Mouse (Mus musculus): ENCODE results near the gene Kif28. TPM values are rescaled to one million over a fixed set of nuclear protein-coding genes. Genes with fewer than 3 reads are reported as not detected.
"Not testable (repeated sequence)": the region's sequence is repeated elsewhere in the genome, so short reads cannot be mapped to it uniquely, and the experiment has no call there.

The Kif28 gene
- polyA plus RNA-seq, 1 experiment from 2014 or later: not detected

GRCm38 (mm10) chr1:179734500-179735474 is 10.3 kb downstream of the Kif28 start:
- no peaks in the 10 kb centered on the region for H3K4me1 ChIP-seq (replicated peaks)
- no peak overlapping the region for H3K4me3 ChIP-seq (replicated peaks)
- no peak for ATAC-seq (ENCODE audit: insufficient number of reproducible peaks, insufficient read depth, low FRiP score, low TSS enrichment, low read depth)
- WGBS: 35% methylated on average over 15 of the region's 15 CpGs
- no peaks in the 10 kb centered on the region for H3K27me3 ChIP-seq
- H3K36me3 ChIP-seq: no peaks in the 10 kb centered on the region
- no peak overlapping the region; the same call in 1 of the 2 replicates for H3K4me2 ChIP-seq
- no peak overlapping the region for H3K9ac ChIP-seq (replicated peaks)
- H3K27ac ChIP-seq: no peak overlapping the region
- no peaks in the 10 kb centered on the region for H3K9me3 ChIP-seq

GRCm38 (mm10) chr1:179731391-179731790 is 13.7 kb downstream of the Kif28 start:
- H3K4me3 ChIP-seq (replicated peaks): no peak overlapping the region
- H3K4me1 ChIP-seq (replicated peaks): no peaks in the 10 kb centered on the region
- no peaks in the 10 kb centered on the region for H3K36me3 ChIP-seq
- H3K9ac ChIP-seq (replicated peaks): no peak overlapping the region
- H3K27ac ChIP-seq: no peak overlapping the region
- ATAC-seq (ENCODE audit: insufficient number of reproducible peaks, insufficient read depth, low FRiP score, low TSS enrichment, low read depth): no peak
- H3K9me3 ChIP-seq: 0 out of 2 replicates have a peak, but pooled peaks cover 3% of the 10 kb centered on the region
- no peak overlapping the region for H3K4me2 ChIP-seq
- no peaks in the 10 kb centered on the region for H3K27me3 ChIP-seq
- 89% methylated on average over 3 of the region's 3 CpGs for WGBS

GRCm38 (mm10) chr1:179728661-179729060 is 16.4 kb downstream of the Kif28 start:
- H3K4me3 ChIP-seq (replicated peaks): no peak overlapping the region
- H3K4me1 ChIP-seq (replicated peaks): no peaks in the 10 kb centered on the region
- H3K36me3 ChIP-seq: no peaks in the 10 kb centered on the region
- H3K4me2 ChIP-seq: no peak overlapping the region
- 88% methylated on average over 10 of the region's 10 CpGs for WGBS
- H3K27me3 ChIP-seq: no peaks in the 10 kb centered on the region
- H3K9me3 ChIP-seq: 0 out of 2 replicates have a peak, but pooled peaks cover 3% of the 10 kb centered on the region
- no peak for ATAC-seq (ENCODE audit: insufficient number of reproducible peaks, insufficient read depth, low FRiP score, low TSS enrichment, low read depth)
- no peak overlapping the region for H3K27ac ChIP-seq
- no peak overlapping the region for H3K9ac ChIP-seq (replicated peaks)

- no peaks in the 10 kb centered on the region for H3K4me1 ChIP-seq (replicated peaks)
- WGBS: 64% methylated on average over 8 of the region's 8 CpGs
Observed at GRCm38 (mm10) chr1:179722811-179723469, 22.1 kb downstream of the Kif28 start.

GRCm38 (mm10) chr1:179715786-179716185 is 29.3 kb downstream of the Kif28 start:
- no peaks in the 10 kb centered on the region for H3K4me1 ChIP-seq (replicated peaks)
- 0 out of 2 replicates have a peak, but pooled peaks cover 2% of the 10 kb centered on the region for H3K9me3 ChIP-seq
- ATAC-seq (ENCODE audit: insufficient number of reproducible peaks, insufficient read depth, low FRiP score, low TSS enrichment, low read depth): no peak
- no peak overlapping the region for H3K4me2 ChIP-seq
- no peaks in the 10 kb centered on the region for H3K27me3 ChIP-seq
- WGBS: 97% methylated on average over 4 of the region's 4 CpGs
- H3K36me3 ChIP-seq: no peaks in the 10 kb centered on the region
- H3K27ac ChIP-seq: no peak overlapping the region
- H3K9ac ChIP-seq (replicated peaks): no peak overlapping the region
- H3K4me3 ChIP-seq (replicated peaks): no peak overlapping the region

More at GRCm38 (mm10) chr1:179722811-179723469, 22.1 kb downstream of the Kif28 start:
- no peaks in the 10 kb centered on the region for H3K9me3 ChIP-seq
- no peak overlapping the region for H3K4me2 ChIP-seq
- H3K27me3 ChIP-seq: no peaks in the 10 kb centered on the region
- H3K27ac ChIP-seq: no peak overlapping the region
- H3K36me3 ChIP-seq: no peaks in the 10 kb centered on the region
- ATAC-seq (ENCODE audit: insufficient number of reproducible peaks, insufficient read depth, low FRiP score, low TSS enrichment, low read depth): no peak
- no peak overlapping the region for H3K9ac ChIP-seq (replicated peaks)
- no peak overlapping the region for H3K4me3 ChIP-seq (replicated peaks)

DNA sequence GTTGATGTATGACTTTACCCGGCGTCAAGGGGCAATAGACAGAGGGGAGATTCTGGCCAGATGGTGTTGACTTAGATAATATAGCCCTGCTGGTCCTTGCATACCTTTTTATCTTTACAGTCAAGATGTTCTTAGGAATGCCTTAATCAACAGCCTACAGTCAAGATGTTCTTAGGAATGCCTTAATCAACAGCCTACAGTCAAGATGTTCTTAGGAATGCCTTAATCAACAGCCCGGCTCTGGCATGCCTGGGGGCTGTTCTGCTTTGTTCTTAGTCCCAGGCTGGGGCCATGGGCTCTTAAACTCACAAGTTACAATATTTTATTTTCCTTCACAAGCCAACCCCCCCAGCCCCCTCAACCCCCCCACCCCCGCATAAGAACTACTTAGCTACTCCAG is 29.8 kb downstream of the Kif28 start:
- H3K27me3 ChIP-seq; H3K4me3 ChIP-seq (replicated peaks); ATAC-seq (ENCODE audit: insufficient number of reproducible peaks, insufficient read depth, low FRiP score, low TSS enrichment, low read depth); H3K4me2 ChIP-seq; H3K27ac ChIP-seq; H3K9ac ChIP-seq (replicated peaks); H3K9me3 ChIP-seq; H3K36me3 ChIP-seq; H3K4me1 ChIP-seq (replicated peaks): not testable (repeated sequence)
- 86% methylated on average over 4 of the region's 4 CpGs for WGBS

GRCm38 (mm10) chr1:179713367-179713766 is 31.7 kb downstream of the Kif28 start:
- Histone ChIP-seq H3K4me1 (replicated peaks) (no peaks in the 10 kb centered on the region; the same call in 1 of the 2 replicates), H3K4me2 (no peak overlapping the region), H3K4me3 (replicated peaks) (no peak overlapping the region), H3K9ac (replicated peaks) (no peak overlapping the region), H3K36me3 (no peaks in the 10 kb centered on the region), H3K27ac (no peak overlapping the region), H3K27me3 (no peaks in the 10 kb centered on the region), H3K9me3 (0 out of 2 replicates have a peak, but pooled peaks cover 2% of the 10 kb centered on the region)
- 89% methylated on average over 3 of the region's 3 CpGs for WGBS
- no peak for ATAC-seq (ENCODE audit: insufficient number of reproducible peaks, insufficient read depth, low FRiP score, low TSS enrichment, low read depth)

DNA sequence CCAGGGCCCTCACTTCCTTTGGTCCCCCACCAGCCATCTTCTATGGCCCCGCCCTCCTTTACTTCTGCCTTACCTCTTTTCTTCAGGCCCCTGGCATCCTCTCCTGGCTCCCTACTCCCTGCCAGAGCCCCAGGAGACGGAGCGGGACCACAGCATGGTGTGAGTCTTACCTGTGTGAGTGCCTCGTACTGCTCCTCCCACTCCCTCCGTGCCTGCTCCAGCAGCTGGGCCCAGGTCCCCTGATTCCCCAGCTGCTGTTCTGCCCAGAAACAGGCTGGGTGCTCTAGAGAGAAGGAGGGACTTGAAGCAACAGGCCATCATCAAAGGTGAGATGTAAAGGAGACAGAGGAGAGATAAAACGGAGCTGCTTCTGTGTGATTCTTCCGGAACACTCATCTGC is 32.4 kb downstream of the Kif28 start:
- Histone ChIP-seq H3K9ac (replicated peaks) (no peak overlapping the region), H3K4me3 (replicated peaks) (no peak overlapping the region), H3K27ac (no peak overlapping the region), H3K36me3 (no peaks in the 10 kb centered on the region), H3K4me2 (no peak overlapping the region), H3K27me3 (no peaks in the 10 kb centered on the region), H3K9me3 (0 out of 2 replicates have a peak, but pooled peaks cover 2% of the 10 kb centered on the region), H3K4me1 (replicated peaks) (no peaks in the 10 kb centered on the region; the same call in 1 of the 2 replicates)
- WGBS: 71% methylated on average over 7 of the region's 7 CpGs
- ATAC-seq (ENCODE audit: insufficient number of reproducible peaks, insufficient read depth, low FRiP score, low TSS enrichment, low read depth): no peak

GRCm38 (mm10) chr1:179710739-179711138 is 34.3 kb downstream of the Kif28 start:
- no peak overlapping the region for H3K4me2 ChIP-seq
- ATAC-seq (ENCODE audit: insufficient number of reproducible peaks, insufficient read depth, low FRiP score, low TSS enrichment, low read depth): no peak
- H3K27me3 ChIP-seq: no peaks in the 10 kb centered on the region
- 0 out of 2 replicates have a peak, but pooled peaks cover 1% of the 10 kb centered on the region for H3K9me3 ChIP-seq
- H3K4me1 ChIP-seq (replicated peaks): no peaks in the 10 kb centered on the region; the same call in 1 of the 2 replicates
- no peak overlapping the region for H3K4me3 ChIP-seq (replicated peaks)
- H3K27ac ChIP-seq: no peak overlapping the region
- no peaks in the 10 kb centered on the region for H3K36me3 ChIP-seq
- H3K9ac ChIP-seq (replicated peaks): no peak overlapping the region
- 84% methylated on average over 5 of the region's 5 CpGs for WGBS

GRCm38 (mm10) chr1:179709390-179709789 is 35.7 kb downstream of the Kif28 start:
- H3K4me1 ChIP-seq (replicated peaks): no peaks in the 10 kb centered on the region; the same call in 1 of the 2 replicates
- no peak for ATAC-seq (ENCODE audit: insufficient number of reproducible peaks, insufficient read depth, low FRiP score, low TSS enrichment, low read depth)
- H3K9ac ChIP-seq (replicated peaks): no peak overlapping the region
- H3K4me3 ChIP-seq (replicated peaks): no peak overlapping the region
- no peaks in the 10 kb centered on the region for H3K9me3 ChIP-seq
- no peaks in the 10 kb centered on the region for H3K27me3 ChIP-seq
- no peaks in the 10 kb centered on the region for H3K36me3 ChIP-seq
- WGBS: 87% methylated on average over 6 of the region's 6 CpGs
- H3K27ac ChIP-seq: no peak overlapping the region
- no peak overlapping the region for H3K4me2 ChIP-seq

- ATAC-seq (ENCODE audit: insufficient number of reproducible peaks, insufficient read depth, low FRiP score, low TSS enrichment, low read depth): no peak
Observed at GRCm38 (mm10) chr1:179705154-179705553, 39.9 kb downstream of the Kif28 start.

More at GRCm38 (mm10) chr1:179705154-179705553, 39.9 kb downstream of the Kif28 start:
- Histone ChIP-seq H3K27ac (no peak overlapping the region), H3K4me2 (no peak overlapping the region), H3K4me3 (replicated peaks) (no peak overlapping the region), H3K36me3 (no peaks in the 10 kb centered on the region), H3K27me3 (no peaks in the 10 kb centered on the region), H3K9me3 (no peaks in the 10 kb centered on the region), H3K9ac (replicated peaks) (no peak overlapping the region), H3K4me1 (replicated peaks) (no peaks in the 10 kb centered on the region; the same call in 1 of the 2 replicates)
- WGBS: 89% methylated on average over 6 of the region's 6 CpGs

Measured in limb, embryonic 12.5 days (tissue).